Comparison of ENCODE assay signal across 8 mouse cellular contexts in the genomic region with DNA sequence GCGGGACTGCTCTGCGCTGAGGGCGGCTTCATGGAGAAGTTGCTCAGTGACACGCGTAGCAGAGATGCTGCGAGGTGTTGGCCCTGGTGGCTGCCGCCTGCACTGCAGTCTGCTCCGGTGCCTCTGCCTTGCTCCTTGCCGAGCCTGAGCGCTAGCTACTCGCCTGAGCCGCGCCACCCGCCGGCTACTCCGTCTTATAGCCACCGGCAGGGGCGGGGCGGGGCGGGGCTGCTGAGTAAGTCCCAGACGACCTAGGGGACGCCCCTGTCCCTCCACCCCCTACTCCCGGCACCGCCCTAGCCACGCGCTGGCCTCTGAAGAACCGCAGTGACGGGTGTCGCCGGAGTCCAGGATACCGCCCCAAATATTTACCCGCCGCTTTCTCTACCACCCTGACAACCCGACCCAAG. TPM values are rescaled to one million over a fixed set of nuclear protein-coding genes. Genes with fewer than 3 reads are reported as not detected.
DNase-seq lines count a peak whose midpoint lies in the region; ATAC-seq and TF ChIP-seq lines count a peak whose summit lies in the region.

A gene (minus strand): TSS at position 180 of the 410 bp plus-strand sequence.

- no peaks in the 10 kb centered on the region for H3K27me3 ChIP-seq in forebrain, embryonic 15.5 days
- H3K27me3 ChIP-seq in liver, embryonic 16.5 days (ENCODE audit: control insufficient read depth, insufficient read depth, low read depth, low read length) = no peaks in the 10 kb centered on the region
- H3K27me3 ChIP-seq in neural tube, embryonic 12.5 days (replicated peaks) = peaks cover 27% of the 10 kb centered on the region
- no peaks in the 10 kb centered on the region for H3K27me3 ChIP-seq in stomach, postnatal 0 days (ENCODE audit: control insufficient read depth, insufficient read depth, low read length)

- no peaks in the 10 kb centered on the region for H3K9me3 ChIP-seq in forebrain, embryonic 15.5 days
- no peaks in the 10 kb centered on the region for H3K9me3 ChIP-seq in liver, embryonic 16.5 days (replicated peaks; ENCODE audit: control insufficient read depth, low read length)
- no peaks in the 10 kb centered on the region for H3K9me3 ChIP-seq in neural tube, embryonic 12.5 days
- no peaks in the 10 kb centered on the region for H3K9me3 ChIP-seq in stomach, postnatal 0 days (ENCODE audit: control insufficient read depth, low read length)

- peak; percentile 90 for DNase-seq in ES-CJ7 (ENCODE audit: low read depth, low spot score)
- DNase-seq in cerebellum, adult 11-12 months = peak; percentile 95
- DNase-seq in heart, postnatal 14 days = peak; percentile 94 to 95
- DNase-seq in large intestine, adult 2 months (ENCODE audit: low read depth, low spot score) = peak; percentile 75
- peak; percentile 95 for DNase-seq in stomach, postnatal 0 days (ENCODE audit: low spot score)

- intact Hi-C loops in heart, postnatal 14 days (cut with DNase I) = loop anchor here (2.0 to 5.0 kb wide), 2 partner anchors 119 to 177 kb away; no protein-coding TSS in a partner anchor

- H3K27ac ChIP-seq in forebrain, embryonic 15.5 days (replicated peaks) = no peak within 1 kb of the TSS
- peak within 1 kb of the TSS; percentile 92 for H3K27ac ChIP-seq in liver, embryonic 16.5 days (ENCODE audit: low read length)
- no peak within 1 kb of the TSS for H3K27ac ChIP-seq in neural tube, embryonic 12.5 days
- no peak within 1 kb of the TSS for H3K27ac ChIP-seq in stomach, postnatal 0 days (replicated peaks)

- H3K4me2 ChIP-seq in forebrain, embryonic 15.5 days (replicated peaks) = peak within 1 kb of the TSS; percentile 98
- peak within 1 kb of the TSS; percentile 85 for H3K4me2 ChIP-seq in liver, embryonic 16.5 days (ENCODE audit: low read depth, low read length)
- H3K4me2 ChIP-seq in neural tube, embryonic 12.5 days (replicated peaks) = peak within 1 kb of the TSS; percentile 98
- H3K4me2 ChIP-seq in stomach, postnatal 0 days (replicated peaks; ENCODE audit: low read depth) = peak within 1 kb of the TSS; percentile 93

- TF ChIP-seq CTCF in stomach, postnatal 0 days (IDR thresholded peaks at IDR 0.05; ENCODE audit: low read depth) = peak; percentile 90

- H3K4me3 ChIP-seq in forebrain, embryonic 15.5 days = peak within 1 kb of the TSS; percentile 60
- H3K4me3 ChIP-seq in liver, embryonic 16.5 days (ENCODE audit: low read depth, low read length) = peak within 1 kb of the TSS; percentile 94
- peak within 1 kb of the TSS; percentile 50 for H3K4me3 ChIP-seq in neural tube, embryonic 12.5 days
- peak within 1 kb of the TSS; percentile 54 for H3K4me3 ChIP-seq in stomach, postnatal 0 days (ENCODE audit: low read depth, low read length)

- TF ChIP-seq EP300 in stomach, postnatal 0 days (optimal IDR thresholded peaks at IDR 0.05) = no peak

- peaks cover 17% of the 10 kb centered on the region for H3K4me1 ChIP-seq in forebrain, embryonic 15.5 days
- peaks cover 43% of the 10 kb centered on the region for H3K4me1 ChIP-seq in liver, embryonic 16.5 days (ENCODE audit: control insufficient read depth, low read depth, low read length)
- H3K4me1 ChIP-seq in neural tube, embryonic 12.5 days = peaks cover 14% of the 10 kb centered on the region
- no peaks in the 10 kb centered on the region for H3K4me1 ChIP-seq in stomach, postnatal 0 days (replicated peaks; ENCODE audit: control insufficient read depth, insufficient read depth)

- under 1% methylated on average over 34 of the region's 34 CpGs for WGBS in forebrain, embryonic 15.5 days
- WGBS in large intestine, adult 2 months = 2% methylated on average over 34 of the region's 34 CpGs
- WGBS in liver, embryonic 16.5 days (ENCODE audit: insufficient replicate concordance) = under 1% methylated on average over 31 of the region's 34 CpGs
- under 1% methylated on average over 34 of the region's 34 CpGs for WGBS in neural tube, embryonic 12.5 days
- 1% methylated on average over 31 of the region's 34 CpGs for WGBS in stomach, postnatal 0 days

- H3K9ac ChIP-seq in forebrain, embryonic 15.5 days (replicated peaks) = peak within 1 kb of the TSS; percentile 69
- H3K9ac ChIP-seq in liver, embryonic 16.5 days (ENCODE audit: low read depth, low read length) = peak within 1 kb of the TSS; percentile 92
- H3K9ac ChIP-seq in neural tube, embryonic 12.5 days = peak within 1 kb of the TSS; percentile 62
- peak within 1 kb of the TSS; percentile 64 for H3K9ac ChIP-seq in stomach, postnatal 0 days (ENCODE audit: low read length)

- peak; percentile 98 for ATAC-seq in forebrain, embryonic 15.5 days (replicated peaks)
- peak; percentile 94 for ATAC-seq in liver, embryonic 16.5 days (ENCODE audit: low read depth)
- peak; percentile 98 for ATAC-seq in neural tube, embryonic 12.5 days (ENCODE audit: low FRiP score, low read depth)
- ATAC-seq in stomach, postnatal 0 days (ENCODE audit: low FRiP score, low TSS enrichment) = peak; percentile 98

- no peaks in the 10 kb centered on the region for H3K36me3 ChIP-seq in forebrain, embryonic 15.5 days
- H3K36me3 ChIP-seq in liver, embryonic 16.5 days (ENCODE audit: control insufficient read depth, insufficient read depth) = peaks cover 3% of the 10 kb centered on the region
- H3K36me3 ChIP-seq in neural tube, embryonic 12.5 days = no peaks in the 10 kb centered on the region
- no peaks in the 10 kb centered on the region for H3K36me3 ChIP-seq in stomach, postnatal 0 days (ENCODE audit: control insufficient read depth, insufficient read depth, low read length)

RNA-seq across cellular contexts. Expression of the gene that starts here (rescaled TPM):
- 67.3 and 68.3 TPM in 2 replicates for polyA plus RNA-seq in forebrain, embryonic 15.5 days (2015; fragmentation: Nextera tagmentation; extraction: Ambion mirVana)
- 10 to 100 TPM; 78.5 to 80.3 TPM for total RNA-seq in heart, postnatal 14 days (2021)
- 25.8 and 28.2 TPM in 2 replicates for polyA plus RNA-seq in large intestine, adult 2 months (2012; rRNA removed)
- polyA plus RNA-seq in liver, embryonic 16.5 days (2015; fragmentation: Nextera tagmentation; extraction: Ambion mirVana) = 237 and 262 TPM in 2 replicates
- 55.8 and 69.6 TPM in 2 replicates for polyA plus RNA-seq in neural tube, embryonic 12.5 days (2016; fragmentation: Nextera tagmentation; extraction: Ambion mirVana)
- 40.0 and 45.4 TPM in 2 replicates for polyA plus RNA-seq in stomach, postnatal 0 days (2015; fragmentation: Nextera tagmentation; extraction: Ambion mirVana)
